Mouse (Mus musculus): ENCODE measurements around the gene Wdr31.

Gene Wdr31

DNA sequence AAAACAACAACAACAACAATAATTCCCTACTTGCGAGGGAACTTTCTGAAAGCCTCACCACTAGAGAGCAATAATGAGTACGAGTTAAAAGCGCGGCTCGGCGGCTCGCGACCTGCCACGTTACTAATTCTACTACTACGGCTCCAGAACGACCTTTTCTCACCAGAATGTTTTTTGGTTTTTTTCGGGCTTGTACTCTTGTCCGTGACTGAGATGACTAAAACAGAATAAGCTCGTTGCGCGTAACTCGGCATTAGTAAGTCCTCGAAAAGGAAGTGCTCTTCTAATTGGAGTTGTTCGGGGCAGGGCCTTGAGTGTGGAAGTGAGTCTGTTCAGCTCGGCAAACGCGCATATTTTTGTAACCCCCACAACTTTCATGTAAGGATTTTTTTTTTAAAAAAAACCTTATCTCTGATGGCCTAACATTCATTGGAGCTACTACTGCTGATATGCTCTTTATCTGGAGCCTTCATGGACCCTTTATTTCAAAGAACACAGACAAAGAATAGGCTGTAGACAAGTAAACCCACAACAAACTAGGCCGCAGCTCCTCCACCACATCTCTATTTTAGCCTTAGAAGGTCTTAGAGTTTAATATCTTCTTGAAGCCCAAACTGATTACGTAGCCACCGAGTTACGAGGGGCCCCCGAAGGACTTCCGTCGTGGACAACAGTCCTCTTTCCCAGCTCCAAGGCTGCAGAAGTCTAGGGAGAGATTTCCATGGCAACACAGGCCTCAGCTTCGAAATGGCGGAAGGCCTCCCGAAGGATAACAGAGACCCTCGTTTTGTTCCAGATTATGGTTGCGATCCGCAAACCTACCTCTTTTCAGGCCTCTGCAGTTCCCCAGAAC is 62.7 kb downstream of the Wdr31 start:
- in situ Hi-C loops (cut with MboI; ENCODE audit: unreplicated experiment in 2 of 2) = loop anchor here in 1 of 2 experiments (10.0 kb wide), 1 partner anchor 123 kb away; no protein-coding TSS in a partner anchor

DNA sequence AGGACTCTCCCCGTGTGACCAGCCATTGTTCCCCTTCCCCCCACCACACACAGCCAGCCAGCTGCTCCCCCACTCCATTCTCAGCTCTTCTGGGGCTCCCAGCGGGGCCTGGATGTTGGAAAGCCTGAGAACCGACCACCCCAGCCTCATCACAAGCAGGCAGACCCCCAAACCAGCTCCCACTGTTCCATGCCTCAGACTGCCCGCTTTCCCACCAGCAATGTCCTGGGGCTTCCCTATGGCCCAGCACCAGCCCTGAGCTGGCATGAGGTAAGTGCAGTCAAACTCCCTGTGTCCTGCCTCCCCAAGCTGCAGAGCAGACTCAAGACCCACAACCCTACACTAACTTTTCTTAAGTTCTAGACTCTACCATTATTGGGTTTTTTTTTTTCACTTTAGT is 64.6 kb downstream of the Wdr31 start:
- in situ Hi-C loops (cut with MboI; ENCODE audit: unreplicated experiment in 2 of 2) = loop anchor here in 1 of 2 experiments (10.0 kb wide), 1 partner anchor 121 kb away; no protein-coding TSS in a partner anchor

- in situ Hi-C loops (cut with MboI; ENCODE audit: unreplicated experiment in 2 of 2) = no loop called here
Observed at GRCm38 (mm10) chr4:62398956-62399355, 71.7 kb downstream of the Wdr31 start.
